Mouse (Mus musculus) limb, embryonic 11.5 days (tissue): ENCODE measurements at regions not wholly inside any gene's neighbourhood (a gene's known extent, or its start where the extent isn't known, plus 50 kb on each side); places are given as distances from the start of the nearest gene placed in this dataset.

Experiments used
- ATAC-seq: fragments of 200-750 bp; cut with Nextera tagmentation; 2 replicates; pipeline ENCODE4 v1.8.0; 2017; ENCODE audit warnings: low read depth; ENCODE audit not compliant: insufficient number of reproducible peaks, low FRiP score, low TSS enrichment
- DNase-seq: peaks from one replicate; pipeline ENCODE4 v3.0.0-alpha.2; 2015; ENCODE audit warnings: low spot score
- H3K27ac ChIP-seq: fragments of 300-500 bp; sonication (generic); replicated peaks from 2 replicates; pipeline ENCODE4 v1.5.1; 2014; ENCODE audit warnings: low read depth, mild to moderate bottlenecking, low read length
- H3K27me3 ChIP-seq: fragments of 300-500 bp; sonication (generic); 2 replicates; pipeline ENCODE4 v1.6.1; 2014; ENCODE audit warnings: mild to moderate bottlenecking, low read length, mixed read lengths; ENCODE audit not compliant: control insufficient read depth, insufficient read depth
- H3K36me3 ChIP-seq: fragments of 300-500 bp; sonication (generic); 2 replicates; pipeline ENCODE4 v1.6.1; 2014; ENCODE audit warnings: mild to moderate bottlenecking, low read length, moderate library complexity, mixed read lengths; ENCODE audit not compliant: control insufficient read depth, insufficient read depth
- H3K4me1 ChIP-seq: fragments of 300-500 bp; sonication (generic); 2 replicates; pipeline ENCODE4 v1.6.1; 2014; ENCODE audit warnings: low read length, mixed read lengths; ENCODE audit not compliant: control insufficient read depth, insufficient read depth
- H3K4me2 ChIP-seq: fragments of 300-500 bp; sonication (generic); 2 replicates; pipeline ENCODE4 v1.6.1; 2014; ENCODE audit warnings: low read depth, mild to moderate bottlenecking, moderate library complexity; ENCODE audit not compliant: severe bottlenecking
- H3K4me3 ChIP-seq: fragments of 300-500 bp; sonication (generic); 2 replicates; pipeline ENCODE4 v1.5.1; 2014; ENCODE audit warnings: low read depth, low read length
- H3K9ac ChIP-seq: fragments of 300-500 bp; sonication (generic); 2 replicates; pipeline ENCODE4 v1.6.1; 2014; ENCODE audit warnings: mild to moderate bottlenecking, low read length
- H3K9me3 ChIP-seq: fragments of 300-500 bp; sonication (generic); 2 replicates; pipeline ENCODE4 v1.6.1; 2016; ENCODE audit warnings: low read length; ENCODE audit not compliant: control insufficient read depth
- WGBS: fragments of 180-500 bp; shearing (Covaris S2); extraction: QIAGEN DNeasy Blood & Tissue Kit; methylation state at CpG from one replicate; pipeline ENCODE4 v1.1.7; 2014; 5-methylcytosine and 5-hydroxymethylcytosine counted together

DNA sequence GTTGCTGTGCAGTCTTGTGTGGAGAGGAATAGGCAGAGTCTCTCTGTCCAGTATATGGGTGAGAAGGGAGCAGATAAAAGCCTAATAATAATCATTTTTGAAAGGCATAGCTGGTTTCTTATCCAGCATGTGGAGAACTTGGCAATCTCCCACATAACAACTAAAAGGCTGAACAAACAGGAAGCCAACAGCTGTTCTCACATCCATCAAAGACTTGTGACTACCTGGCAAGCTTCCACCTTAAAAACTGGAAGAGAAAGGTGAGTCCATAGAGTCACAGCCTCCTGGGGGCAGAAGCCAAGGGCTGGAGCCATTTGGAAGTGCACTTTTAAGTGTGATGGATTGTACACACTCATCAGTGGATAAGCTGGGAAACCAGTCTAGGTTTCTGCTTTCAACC is 210.5 kb upstream of the Prok2 start:
- no peak overlapping the region for H3K4me3 ChIP-seq
- no peak overlapping the region for H3K27ac ChIP-seq
- H3K27me3 ChIP-seq: no peaks in the 10 kb centered on the region
- H3K4me1 ChIP-seq: peaks cover 17% of the 10 kb centered on the region
- DNase-seq: no peak
- H3K9ac ChIP-seq: no peak overlapping the region
- H3K4me2 ChIP-seq: no peak overlapping the region
- H3K9me3 ChIP-seq: no peaks in the 10 kb centered on the region
- no peak for ATAC-seq
- H3K36me3 ChIP-seq: no peaks in the 10 kb centered on the region

DNA sequence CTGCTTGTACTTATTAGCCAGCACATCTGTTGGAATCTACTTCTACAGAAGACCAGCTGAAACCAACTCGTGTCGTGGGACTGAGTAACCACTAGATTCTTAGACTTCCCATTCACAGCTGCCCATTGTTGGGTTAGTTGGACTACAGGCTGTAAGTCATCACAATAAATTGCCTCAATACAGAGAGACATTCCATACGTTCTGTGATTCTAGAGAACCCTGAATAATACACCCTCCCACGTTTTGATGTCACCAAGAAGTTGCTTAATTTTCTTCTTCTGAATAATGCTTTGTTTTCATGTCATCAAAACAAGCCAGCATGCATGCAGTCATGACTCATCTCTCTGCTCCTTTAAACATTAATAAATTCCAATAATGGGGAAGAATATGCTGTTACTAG is 209.2 kb upstream of the Prok2 start:
- Histone ChIP-seq H3K4me3 (no peak overlapping the region), H3K4me2 (no peak overlapping the region), H3K9me3 (no peaks in the 10 kb centered on the region), H3K36me3 (no peaks in the 10 kb centered on the region), H3K4me1 (peaks cover 16% of the 10 kb centered on the region), H3K27me3 (no peaks in the 10 kb centered on the region), H3K27ac (no peak overlapping the region), H3K9ac (no peak overlapping the region)
- no peak for ATAC-seq
- 87% methylated on average over 4 of the region's 4 CpGs for WGBS
- DNase-seq: no peak

DNA sequence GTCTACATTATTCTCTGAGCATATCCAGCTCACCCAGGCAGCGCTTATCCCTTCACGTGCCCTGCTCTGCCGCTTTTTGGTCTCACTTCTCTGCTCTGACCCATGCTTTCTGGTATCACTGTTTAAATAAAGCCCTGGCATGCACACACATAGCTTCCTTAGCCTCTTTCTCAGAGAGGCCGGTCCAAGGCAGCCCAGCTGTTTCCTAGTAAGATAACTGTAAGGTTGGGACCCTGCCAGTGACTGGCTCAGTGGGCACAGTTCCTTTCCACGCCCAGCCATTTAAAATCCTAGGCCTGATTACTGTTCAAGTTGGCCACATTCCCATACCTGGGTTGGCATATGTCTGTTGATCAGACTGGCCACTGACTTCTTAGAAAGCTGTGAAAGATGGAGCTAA is 208.2 kb upstream of the Prok2 start:
- no peak overlapping the region for H3K27ac ChIP-seq
- 87% methylated on average over 5 of the region's 5 CpGs for WGBS
- no peak for DNase-seq
- H3K4me3 ChIP-seq: no peak overlapping the region
- ATAC-seq: no peak
- no peaks in the 10 kb centered on the region for H3K27me3 ChIP-seq
- H3K4me1 ChIP-seq: peaks cover 11% of the 10 kb centered on the region
- H3K4me2 ChIP-seq: no peak overlapping the region
- no peaks in the 10 kb centered on the region for H3K36me3 ChIP-seq
- no peak overlapping the region for H3K9ac ChIP-seq
- no peaks in the 10 kb centered on the region for H3K9me3 ChIP-seq

DNA sequence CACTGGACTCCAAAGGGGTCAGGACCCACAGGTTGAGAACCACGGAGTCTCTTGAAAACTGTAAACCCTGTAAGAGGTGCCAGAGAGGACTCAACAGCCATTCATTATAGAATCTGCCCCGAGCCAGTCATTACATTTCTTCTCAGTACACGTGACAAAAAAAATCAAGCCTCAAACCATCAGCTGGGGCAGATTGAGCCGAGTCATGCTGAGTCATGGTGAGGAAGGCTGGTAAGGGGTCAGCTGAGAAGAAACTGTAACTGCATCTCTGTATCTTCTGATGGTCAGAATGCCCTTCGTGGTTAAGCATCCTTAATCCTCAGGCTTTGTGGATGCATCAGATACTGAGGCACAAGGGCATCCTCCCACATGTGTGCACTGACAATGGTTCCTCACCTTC is 207.2 kb upstream of the Prok2 start:
- ATAC-seq (no peak), DNase-seq (no peak)
- Histone ChIP-seq H3K4me1 (peaks cover 3% of the 10 kb centered on the region; the same call in 1 of the 2 replicates), H3K4me3 (no peak overlapping the region), H3K36me3 (no peaks in the 10 kb centered on the region), H3K9ac (no peak overlapping the region), H3K9me3 (no peaks in the 10 kb centered on the region), H3K27ac (no peak overlapping the region), H3K4me2 (no peak overlapping the region), H3K27me3 (no peaks in the 10 kb centered on the region)
- 78% methylated on average over 5 of the region's 5 CpGs for WGBS

DNA sequence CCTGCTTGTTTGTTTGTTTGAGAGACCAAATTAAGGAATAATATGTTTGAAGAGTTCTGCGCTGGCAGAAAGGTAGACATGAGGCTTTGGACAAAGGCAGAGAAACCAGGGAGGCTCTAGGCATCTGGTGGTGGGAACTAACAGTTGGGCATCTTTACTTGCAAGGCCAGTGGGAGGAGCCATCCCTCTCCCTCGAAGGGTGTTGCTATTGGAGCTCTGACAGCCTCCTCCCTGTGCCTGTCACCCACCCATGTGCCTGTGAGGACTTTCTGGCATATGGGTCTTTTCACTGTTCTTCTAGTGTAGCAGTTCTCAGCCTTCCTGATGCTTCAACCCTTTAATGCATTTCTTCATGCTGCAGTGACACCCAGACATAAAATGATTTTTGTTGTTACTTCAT is 206.7 kb upstream of the Prok2 start:
- Histone ChIP-seq H3K27me3 (no peaks in the 10 kb centered on the region), H3K27ac (no peak overlapping the region), H3K9ac (no peak overlapping the region), H3K9me3 (no peaks in the 10 kb centered on the region), H3K4me2 (no peak overlapping the region), H3K4me3 (no peak overlapping the region), H3K4me1 (no peaks in the 10 kb centered on the region), H3K36me3 (no peaks in the 10 kb centered on the region)
- ATAC-seq (no peak), DNase-seq (no peak)
- WGBS: 48% methylated on average over 2 of the region's 2 CpGs

DNA sequence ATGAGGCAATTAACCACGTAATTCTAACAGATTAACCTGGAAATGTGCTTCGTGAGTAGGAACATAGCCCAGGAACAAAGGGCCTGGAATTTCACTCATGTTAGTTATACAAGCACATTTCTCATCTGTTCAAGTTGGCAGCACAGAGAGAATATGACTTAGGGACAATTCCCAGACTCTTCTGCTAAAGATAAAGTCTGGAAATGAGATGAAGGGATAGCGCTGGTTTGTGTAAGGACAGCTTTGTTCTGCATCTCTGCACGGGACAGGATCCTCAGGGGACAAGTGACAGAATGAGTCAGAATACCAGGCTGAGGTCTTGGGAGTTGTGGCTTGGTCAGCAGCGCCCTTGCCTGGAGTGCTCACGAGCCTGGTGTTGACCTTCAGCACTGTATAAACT is 206.2 kb upstream of the Prok2 start:
- no peak for ATAC-seq
- no peaks in the 10 kb centered on the region for H3K9me3 ChIP-seq
- no peak for DNase-seq

DNA sequence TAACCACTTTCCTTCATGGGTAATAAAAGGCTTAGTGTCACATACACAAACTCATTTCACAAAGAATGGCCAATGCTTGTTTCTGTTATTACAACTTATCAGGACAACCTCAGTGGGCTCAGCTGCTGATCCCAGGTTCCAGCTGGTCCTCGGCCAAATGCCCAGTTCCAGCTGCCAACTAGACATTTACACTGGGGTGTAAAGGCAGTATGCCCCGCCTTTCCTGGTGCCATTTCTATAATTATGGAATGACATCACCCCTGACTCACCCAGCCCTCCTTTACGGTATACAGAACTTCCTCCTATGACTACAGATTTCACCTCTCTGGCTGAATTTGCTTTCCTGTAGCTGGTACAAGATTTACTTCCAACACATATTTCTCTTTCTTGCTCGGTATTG is 205.4 kb upstream of the Prok2 start:
- H3K4me1 ChIP-seq: no peaks in the 10 kb centered on the region
- 82% methylated on average over 4 of the region's 4 CpGs for WGBS
- H3K4me2 ChIP-seq: no peak overlapping the region
- H3K36me3 ChIP-seq: no peaks in the 10 kb centered on the region
- no peak overlapping the region for H3K4me3 ChIP-seq
- no peak overlapping the region for H3K9ac ChIP-seq
- DNase-seq (no peak), ATAC-seq (no peak)
- no peaks in the 10 kb centered on the region for H3K27me3 ChIP-seq
- no peak overlapping the region for H3K27ac ChIP-seq
- no peaks in the 10 kb centered on the region for H3K9me3 ChIP-seq

More for the DNA sequence above, 206.2 kb upstream of the Prok2 start:
- H3K36me3 ChIP-seq: no peaks in the 10 kb centered on the region
- no peak overlapping the region for H3K4me2 ChIP-seq
- H3K4me3 ChIP-seq: no peak overlapping the region
- no peaks in the 10 kb centered on the region for H3K4me1 ChIP-seq
- no peak overlapping the region for H3K9ac ChIP-seq
- H3K27me3 ChIP-seq: no peaks in the 10 kb centered on the region
- no peak overlapping the region for H3K27ac ChIP-seq
- 66% methylated on average over 6 of the region's 6 CpGs for WGBS

DNA sequence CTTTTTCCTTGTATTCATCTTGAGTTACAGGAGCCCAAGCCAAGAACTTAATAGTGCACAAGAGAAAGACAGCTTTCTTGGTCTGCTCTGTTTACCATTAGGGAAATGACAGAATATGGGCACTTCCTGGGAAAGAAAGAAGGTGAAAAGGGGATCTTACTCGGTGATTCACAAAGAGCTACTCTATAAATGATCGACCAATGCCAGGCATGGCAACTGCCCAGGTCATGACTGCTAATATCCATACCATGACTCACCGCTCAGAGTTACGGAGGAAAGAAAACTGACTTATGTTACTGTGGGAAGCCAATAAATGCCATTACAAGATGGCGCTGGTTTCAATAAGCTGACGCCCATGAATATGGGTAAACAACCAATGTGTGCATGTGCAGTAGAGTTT is 204.1 kb upstream of the Prok2 start:
- Histone ChIP-seq H3K9ac (no peak overlapping the region), H3K27me3 (no peaks in the 10 kb centered on the region), H3K36me3 (no peaks in the 10 kb centered on the region), H3K4me1 (no peaks in the 10 kb centered on the region), H3K4me3 (no peak overlapping the region), H3K27ac (no peak overlapping the region), H3K4me2 (no peak overlapping the region), H3K9me3 (no peaks in the 10 kb centered on the region)
- 93% methylated on average over 6 of the region's 6 CpGs for WGBS
- DNase-seq: no peak
- ATAC-seq: no peak

DNA sequence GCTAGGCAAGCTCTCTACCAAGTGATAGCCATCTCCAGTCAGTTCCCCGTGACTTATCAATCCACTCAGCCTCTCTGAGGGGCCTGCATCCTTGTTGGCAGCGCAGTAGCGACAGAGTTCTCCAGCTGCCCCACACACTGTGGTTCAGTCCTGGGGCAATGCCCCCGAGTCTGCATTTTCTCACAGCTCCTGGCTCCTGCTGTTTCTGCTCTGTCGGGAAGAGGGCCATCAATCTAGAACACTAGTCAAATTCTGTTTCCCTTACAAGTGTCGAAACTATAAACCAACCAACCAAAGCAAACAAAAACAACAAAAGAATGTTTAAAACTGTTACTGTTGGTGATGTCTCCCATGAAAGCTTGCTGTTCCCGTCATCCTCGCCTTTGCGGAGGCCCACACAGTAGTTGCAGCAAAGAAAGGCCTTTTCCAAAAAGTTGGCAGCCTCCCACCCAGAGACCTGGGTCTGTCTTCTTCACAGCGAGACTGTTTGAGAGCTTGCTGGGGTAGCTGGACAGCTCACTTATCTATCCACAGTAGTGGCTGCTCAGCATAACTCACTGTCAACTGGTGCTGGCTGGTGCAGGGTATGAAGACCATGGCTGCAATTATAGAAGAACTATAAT is 201.9 kb upstream of the Prok2 start:
- Histone ChIP-seq H3K27ac (no peak overlapping the region), H3K9ac (no peak overlapping the region), H3K4me3 (no peak overlapping the region), H3K36me3 (no peaks in the 10 kb centered on the region), H3K4me2 (no peak overlapping the region), H3K9me3 (no peaks in the 10 kb centered on the region), H3K27me3 (no peaks in the 10 kb centered on the region), H3K4me1 (no peaks in the 10 kb centered on the region)
- DNase-seq: no peak
- 38% methylated on average over 10 of the region's 10 CpGs for WGBS
- ATAC-seq: no peak
